Mouse (Mus musculus) midbrain, embryonic 15.5 days (tissue): ENCODE results near the gene Bbc3. TPM values are rescaled to one million over a fixed set of nuclear protein-coding genes. Genes with fewer than 3 reads are reported as not detected.
A peak's percentile ranks its signal among the peaks of the same experiment; 100 is the strongest.
"Not testable (repeated sequence)": the region's sequence is repeated elsewhere in the genome, so short reads cannot be mapped to it uniquely, and the experiment has no call there.

Experiments
- ATAC-seq: fragments of 200-750 bp; cut with Nextera tagmentation; replicated peaks from 2 replicates; pipeline ENCODE4 v1.8.0; 2017; ENCODE audit warnings: moderate TSS enrichment
- H3K27ac ChIP-seq: fragments of 300-500 bp; sonication (generic); 2 replicates; pipeline ENCODE4 v1.5.1; 2015; ENCODE audit warnings: mild to moderate bottlenecking, inconsistent platforms
- H3K27me3 ChIP-seq: fragments of 300-500 bp; sonication (generic); replicated peaks from 2 replicates; pipeline ENCODE4 v1.6.1; 2015; ENCODE audit warnings: inconsistent platforms
- H3K36me3 ChIP-seq: fragments of 300-500 bp; sonication (generic); replicated peaks from 2 replicates; pipeline ENCODE4 v1.6.1; 2015; ENCODE audit warnings: inconsistent platforms
- H3K4me1 ChIP-seq: fragments of 300-500 bp; sonication (generic); 2 replicates; pipeline ENCODE4 v1.6.1; 2015; ENCODE audit warnings: inconsistent platforms
- H3K4me2 ChIP-seq: fragments of 300-500 bp; sonication (generic); 2 replicates; pipeline ENCODE4 v1.6.1; 2015; ENCODE audit warnings: inconsistent platforms, mild to moderate bottlenecking, moderate library complexity
- H3K4me3 ChIP-seq: fragments of 300-500 bp; sonication (generic); 2 replicates; pipeline ENCODE4 v1.5.1; 2015; ENCODE audit warnings: mild to moderate bottlenecking, inconsistent platforms
- H3K9ac ChIP-seq: fragments of 300-500 bp; sonication (generic); 2 replicates; pipeline ENCODE4 v1.6.1; 2015; ENCODE audit warnings: mild to moderate bottlenecking, inconsistent platforms
- H3K9me3 ChIP-seq: fragments of 300-500 bp; sonication (generic); 2 replicates; pipeline ENCODE4 v1.6.1; 2016; ENCODE audit warnings: inconsistent platforms
- WGBS: fragments of 180-500 bp; shearing (Covaris S2); methylation state at CpG from one replicate; pipeline ENCODE4 v1.1.7; 2015; ENCODE audit warnings: mixed read lengths; 5-methylcytosine and 5-hydroxymethylcytosine counted together
- polyA plus RNA-seq: library from polyadenylated mRNA; unstranded; fragments of >200 nt; fragmentation: Nextera tagmentation; extraction: Ambion mirVana; gene quantifications from 2 replicates; pipeline ENCODE4 v1.2.1, GENCODE M21; 2015

Bbc3 gene
- 32.0 and 35.0 TPM in 2 replicates for polyA plus RNA-seq

DNA sequence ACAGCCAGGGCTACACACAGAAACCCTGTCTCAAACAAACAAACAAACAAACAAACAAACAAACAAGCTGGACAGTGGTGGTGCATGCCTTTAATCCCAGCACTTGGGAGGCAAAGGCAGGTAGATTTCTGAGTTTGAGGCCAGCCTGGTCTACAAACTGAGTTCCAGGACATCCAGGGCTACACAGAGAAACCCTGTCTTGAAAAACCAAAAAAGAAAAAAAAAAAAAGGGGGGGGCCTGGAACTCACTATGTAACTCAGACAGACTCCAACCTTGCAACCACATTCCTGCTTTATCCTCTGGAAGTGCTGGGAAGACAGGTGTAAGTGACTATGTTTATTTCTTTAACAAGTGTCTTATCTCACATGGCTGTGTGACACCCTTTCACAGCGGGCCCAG, at the start of gene Bbc3:
Bbc3 (plus strand) TSS at position 301 of the 400 bp plus-strand sequence.
- H3K4me1 ChIP-seq, result peaks cover 44% of the 10 kb centered on the region
- peak within 1 kb of the TSS; percentile 80 for H3K9ac ChIP-seq
- 65% methylated on average over 1 of the region's 1 CpGs for WGBS
- H3K4me2 ChIP-seq, result peak within 1 kb of the TSS; percentile 99
- peak within 1 kb of the TSS; percentile 76 for H3K4me3 ChIP-seq
- not testable (repeated sequence) for H3K9me3 ChIP-seq, ATAC-seq, H3K27me3 ChIP-seq, H3K36me3 ChIP-seq
- H3K27ac ChIP-seq, result peak within 1 kb of the TSS; percentile 96

DNA sequence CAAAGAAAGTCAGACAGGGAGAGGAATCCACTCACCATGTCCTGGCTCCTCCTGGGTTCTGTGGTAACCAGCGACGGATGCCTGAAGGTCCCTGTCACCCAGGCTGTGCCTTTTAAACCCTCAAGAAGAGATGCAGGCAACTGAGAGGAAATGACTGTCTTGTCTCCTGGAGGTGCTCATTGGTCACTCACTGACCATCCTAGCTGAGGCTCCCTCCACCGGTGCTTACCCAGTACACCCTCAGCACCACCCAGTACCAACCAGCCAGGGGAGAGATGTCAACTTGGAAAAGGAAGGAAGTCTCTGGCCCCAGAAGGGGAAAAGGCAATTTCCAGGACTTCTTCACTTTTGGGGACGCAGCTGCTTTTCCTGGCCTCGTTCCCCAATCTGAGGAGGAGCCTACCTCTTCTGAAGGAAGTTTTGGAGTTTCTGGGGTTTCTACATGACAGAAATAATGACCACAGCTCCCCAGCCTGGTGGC, 49.0 kb upstream of the Bbc3 start, which contains the start of gene C5ar1:
C5ar1 (minus strand) TSS at position 431 of the 481 bp plus-strand sequence.
- no peak within 1 kb of the TSS for H3K4me2 ChIP-seq
- no peaks in the 10 kb centered on the region for H3K9me3 ChIP-seq
- H3K27ac ChIP-seq, result no peak within 1 kb of the TSS
- 88% methylated on average over 5 of the region's 5 CpGs for WGBS
- no peaks in the 10 kb centered on the region for H3K4me1 ChIP-seq
- no peak for ATAC-seq
- no peak within 1 kb of the TSS for H3K4me3 ChIP-seq
- no peak within 1 kb of the TSS for H3K9ac ChIP-seq
- no peaks in the 10 kb centered on the region for H3K36me3 ChIP-seq
- no peaks in the 10 kb centered on the region for H3K27me3 ChIP-seq

DNA sequence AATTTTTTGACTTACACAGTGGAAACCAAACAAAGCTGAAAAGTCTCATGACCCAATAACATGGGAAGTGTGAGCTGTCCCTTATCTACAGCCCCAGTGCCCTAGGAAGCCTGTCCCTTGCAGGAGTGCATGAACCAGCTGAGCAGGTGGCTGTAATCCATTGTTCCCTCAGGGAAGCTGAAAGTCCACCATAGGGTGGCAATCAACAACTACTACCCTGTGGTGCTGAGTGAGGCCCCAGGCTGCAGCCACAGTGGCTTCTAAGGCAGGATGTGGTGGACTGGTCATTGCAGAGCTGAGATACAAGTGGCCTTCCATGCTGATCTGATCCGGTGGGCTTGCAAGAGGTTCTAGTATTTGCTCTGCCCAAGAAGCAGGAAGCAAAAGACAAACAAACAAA, 47.1 kb upstream of the Bbc3 start:
- no peaks in the 10 kb centered on the region for H3K27me3 ChIP-seq
- H3K4me3 ChIP-seq, result no peak overlapping the region
- no peaks in the 10 kb centered on the region for H3K9me3 ChIP-seq
- no peaks in the 10 kb centered on the region for H3K36me3 ChIP-seq
- WGBS, result 93% methylated on average over 1 of the region's 1 CpGs
- H3K4me2 ChIP-seq, result no peak overlapping the region
- ATAC-seq, result no peak
- H3K4me1 ChIP-seq, result no peaks in the 10 kb centered on the region
- H3K9ac ChIP-seq, result no peak overlapping the region
- H3K27ac ChIP-seq, result no peak overlapping the region

DNA sequence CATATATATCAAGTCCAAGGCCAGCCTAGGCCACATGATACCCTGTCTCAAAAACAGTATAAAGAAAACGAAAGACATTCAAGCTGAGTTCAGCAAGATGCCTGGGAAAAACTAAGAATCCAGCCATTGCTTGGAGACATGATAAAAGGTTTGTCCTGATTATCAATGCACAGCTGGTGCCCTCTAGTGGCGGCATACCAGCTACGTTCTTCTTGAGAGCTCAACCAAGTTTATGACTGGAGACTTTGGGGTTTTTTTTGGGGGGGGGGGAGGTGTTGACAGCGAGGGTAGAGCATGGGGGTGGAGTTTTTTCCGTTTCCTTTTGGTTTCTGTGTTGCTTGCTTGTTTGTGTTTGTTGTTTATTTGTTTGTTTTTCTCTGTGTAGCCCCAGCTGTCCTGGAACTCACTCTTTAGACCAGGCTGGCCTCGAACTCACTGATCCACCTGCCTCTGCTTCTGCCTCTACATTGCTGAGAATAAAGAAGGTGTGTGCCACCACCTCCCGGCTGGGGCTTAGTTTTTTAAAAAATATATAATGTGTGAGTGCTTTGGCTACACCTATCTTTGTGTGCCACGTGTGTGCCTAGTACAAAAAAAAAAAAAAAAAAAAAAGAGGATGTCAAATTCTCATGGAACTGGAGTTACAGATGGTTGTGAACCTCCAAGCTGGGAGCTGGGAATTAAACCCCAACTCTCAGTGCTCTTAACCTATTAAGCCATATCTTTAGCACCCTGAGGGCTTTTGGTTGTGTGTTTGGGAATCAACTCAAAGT, 45.0 kb upstream of the Bbc3 start:
- H3K27me3 ChIP-seq, result no peaks in the 10 kb centered on the region
- H3K4me2 ChIP-seq, result no peak overlapping the region
- no peak overlapping the region for H3K9ac ChIP-seq
- H3K9me3 ChIP-seq, result no peaks in the 10 kb centered on the region
- H3K4me1 ChIP-seq, result no peaks in the 10 kb centered on the region
- no peak overlapping the region for H3K4me3 ChIP-seq
- WGBS, result 33% methylated on average over 8 of the region's 8 CpGs
- no peak overlapping the region for H3K27ac ChIP-seq
- H3K36me3 ChIP-seq, result no peaks in the 10 kb centered on the region
- ATAC-seq, result no peak

DNA sequence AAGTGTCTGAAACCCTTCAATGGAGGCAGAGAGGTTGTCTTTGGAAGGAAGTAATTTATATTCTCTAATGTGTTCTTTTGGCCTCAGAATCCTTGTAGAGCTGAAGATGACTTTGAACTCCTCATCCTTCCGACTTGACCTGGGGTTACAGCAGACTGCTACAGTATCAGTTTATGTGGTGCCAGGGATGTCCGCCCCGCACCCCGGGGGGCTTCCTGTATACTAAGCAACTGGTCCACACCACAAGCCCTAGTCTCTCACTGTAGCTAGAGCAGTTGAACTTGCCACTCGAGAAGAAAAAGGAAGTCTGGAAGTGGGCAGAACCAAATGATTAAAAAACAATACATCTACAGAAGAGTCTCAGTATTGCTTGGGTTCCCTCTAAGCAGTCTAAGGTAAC, 44.4 kb upstream of the Bbc3 start:
- H3K27me3 ChIP-seq, result no peaks in the 10 kb centered on the region
- WGBS, result 85% methylated on average over 5 of the region's 5 CpGs
- H3K27ac ChIP-seq, result no peak overlapping the region
- H3K4me3 ChIP-seq, result no peak overlapping the region
- no peaks in the 10 kb centered on the region for H3K9me3 ChIP-seq
- no peak overlapping the region for H3K9ac ChIP-seq
- no peaks in the 10 kb centered on the region for H3K4me1 ChIP-seq
- ATAC-seq, result no peak
- no peaks in the 10 kb centered on the region for H3K36me3 ChIP-seq
- H3K4me2 ChIP-seq, result no peak overlapping the region

DNA sequence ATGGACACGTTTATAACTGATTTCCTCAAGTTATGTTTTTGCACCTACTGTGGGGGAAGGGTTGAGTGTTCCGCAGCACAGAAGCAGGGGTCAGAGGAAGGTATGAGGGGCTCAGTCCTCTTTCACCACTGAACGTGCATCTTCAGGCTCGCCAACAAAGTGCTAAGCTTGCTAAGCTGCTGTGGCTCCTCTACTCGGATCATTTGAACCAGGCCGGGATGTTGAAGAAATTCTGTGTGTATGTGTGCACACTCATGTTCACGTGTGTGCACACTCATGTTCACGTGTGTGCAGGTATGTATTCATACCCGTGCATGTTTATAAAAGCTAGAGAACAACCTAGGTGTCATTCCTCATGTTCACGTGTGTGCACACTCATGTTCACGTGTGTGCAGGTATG, 42.3 kb upstream of the Bbc3 start:
- no peak for ATAC-seq
- WGBS, result 87% methylated on average over 11 of the region's 11 CpGs

DNA sequence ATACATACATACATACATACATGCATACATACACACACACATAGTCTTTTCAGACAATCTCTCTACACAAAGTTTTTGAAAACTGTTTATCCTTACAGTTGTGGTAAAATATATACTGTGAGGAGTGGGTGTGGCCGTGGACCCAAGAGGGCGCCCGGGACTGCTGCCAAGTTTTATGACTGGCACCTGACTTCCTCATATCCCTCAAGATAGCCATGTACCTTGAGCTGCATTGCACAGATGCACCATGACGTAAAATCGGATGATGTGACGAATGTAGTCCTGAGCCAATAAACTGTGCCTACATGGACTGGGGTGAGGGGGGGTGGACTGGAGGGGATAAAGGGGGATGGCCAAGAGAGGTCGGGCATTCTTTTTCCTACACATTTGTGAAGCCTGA, 41.6 kb upstream of the Bbc3 start:
- WGBS, result 91% methylated on average over 7 of the region's 7 CpGs
- H3K4me2 ChIP-seq, H3K9me3 ChIP-seq, H3K36me3 ChIP-seq, H3K27me3 ChIP-seq, H3K9ac ChIP-seq, H3K4me3 ChIP-seq, H3K27ac ChIP-seq, ATAC-seq: not testable (repeated sequence)
- peaks cover 17% of the 10 kb centered on the region for H3K4me1 ChIP-seq

More for the DNA sequence above, 42.3 kb upstream of the Bbc3 start:
- no peaks in the 10 kb centered on the region for H3K9me3 ChIP-seq
- no peaks in the 10 kb centered on the region for H3K36me3 ChIP-seq
- no peaks in the 10 kb centered on the region for H3K27me3 ChIP-seq
- H3K27ac ChIP-seq, result no peak overlapping the region
- peaks cover 11% of the 10 kb centered on the region for H3K4me1 ChIP-seq
- no peak overlapping the region for H3K4me2 ChIP-seq
- H3K4me3 ChIP-seq, result no peak overlapping the region
- H3K9ac ChIP-seq, result no peak overlapping the region

DNA sequence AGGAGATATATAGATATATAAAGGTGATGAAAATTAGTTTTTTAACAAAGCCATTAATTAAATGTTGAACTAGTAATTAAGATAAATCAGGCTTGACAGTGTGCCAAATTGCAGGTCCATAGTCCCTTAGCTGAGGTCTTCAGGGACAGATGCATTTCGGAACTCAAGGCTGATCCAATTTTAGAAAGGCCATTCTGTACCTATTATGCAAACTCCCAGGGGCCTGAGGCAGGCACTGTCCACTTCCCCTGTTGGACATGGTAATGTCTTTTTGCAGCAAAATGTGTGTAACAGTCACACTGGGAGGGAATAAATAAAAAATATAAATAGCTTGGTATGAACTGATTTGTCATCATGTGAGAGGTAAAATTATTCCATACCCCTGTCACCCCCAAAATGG, 37.1 kb upstream of the Bbc3 start:
- 47% methylated on average over 1 of the region's 1 CpGs for WGBS
- peak overlapping the region; percentile 68 for H3K4me2 ChIP-seq
- no peak overlapping the region for H3K9ac ChIP-seq
- H3K4me3 ChIP-seq, result no peak overlapping the region
- peaks cover 6% of the 10 kb centered on the region; the same call in 1 of the 2 replicates for H3K36me3 ChIP-seq
- H3K4me1 ChIP-seq, result peaks cover 38% of the 10 kb centered on the region
- H3K9me3 ChIP-seq, result no peaks in the 10 kb centered on the region
- H3K27me3 ChIP-seq, result no peaks in the 10 kb centered on the region
- ATAC-seq, result no peak
- H3K27ac ChIP-seq, result no peak overlapping the region

DNA sequence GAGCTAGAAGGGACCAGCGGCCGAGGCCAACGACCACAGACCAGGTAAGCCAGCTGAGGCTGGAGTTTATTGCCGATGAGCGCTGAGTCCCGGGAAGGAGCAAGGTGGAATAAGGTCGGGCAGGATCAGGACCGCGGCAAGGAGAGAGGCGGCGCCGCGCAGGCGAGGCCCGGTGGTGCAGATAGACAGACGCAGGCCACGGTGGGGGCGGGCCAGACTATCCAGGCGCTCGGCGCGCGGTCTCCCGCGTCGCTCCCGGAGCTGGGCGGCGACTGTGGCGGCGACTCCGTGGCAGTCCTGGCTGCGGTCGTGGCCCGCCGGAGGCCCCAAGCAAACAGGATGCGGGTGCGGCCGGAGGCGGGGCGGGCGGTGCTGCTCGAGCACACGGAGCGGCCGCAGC, 35.5 kb upstream of the Bbc3 start:
- ATAC-seq, result peak; percentile 80
- Histone ChIP-seq H3K4me1 (peaks cover 38% of the 10 kb centered on the region), H3K9me3 (no peaks in the 10 kb centered on the region), H3K4me3 (peak overlapping the region; percentile 86), H3K36me3 (peaks cover 6% of the 10 kb centered on the region; the same call in 1 of the 2 replicates), H3K27ac (peak overlapping the region; percentile 95), H3K27me3 (no peaks in the 10 kb centered on the region), H3K9ac (peak overlapping the region; percentile 82), H3K4me2 (peak overlapping the region; percentile 68)
- WGBS, result under 1% methylated on average over 44 of the region's 46 CpGs

DNA sequence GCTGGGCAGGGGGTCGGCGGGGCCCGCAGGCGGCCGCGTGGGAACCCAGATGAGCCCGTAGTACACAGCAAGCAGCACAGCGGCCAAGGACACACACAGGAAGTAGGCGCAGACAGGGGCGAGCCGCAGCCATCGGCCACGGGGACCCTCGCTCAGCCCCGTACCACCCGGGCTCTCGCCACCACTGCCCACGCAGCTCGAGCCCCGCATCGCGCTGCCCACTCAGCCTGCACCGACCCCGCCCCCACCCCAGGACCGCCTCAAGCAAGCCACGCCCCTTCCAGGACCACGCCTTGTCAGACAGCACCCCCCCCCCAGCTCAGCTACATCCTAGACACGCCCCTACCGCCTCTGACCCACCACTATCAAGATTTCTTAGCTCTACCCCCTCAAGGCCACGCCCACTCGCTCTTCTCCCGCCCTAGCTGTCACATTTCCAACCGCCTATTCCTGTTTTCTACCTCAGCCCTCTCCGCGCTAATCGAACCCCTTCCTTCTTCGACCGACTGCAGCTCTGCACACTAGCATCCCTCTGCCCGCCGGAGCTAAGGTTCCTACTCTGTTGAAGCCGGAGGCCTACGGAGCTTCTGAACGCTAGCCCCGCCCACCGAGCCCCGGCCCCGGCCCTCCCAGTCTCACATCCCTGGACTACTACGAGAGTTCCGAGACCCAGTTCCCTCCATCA, 35.0 kb upstream of the Bbc3 start, which contains the start of gene Inafm1:
Inafm1 (minus strand) TSS at position 537 of the 685 bp plus-strand sequence.
- WGBS, result 1% methylated on average over 48 of the region's 49 CpGs
- Histone ChIP-seq H3K9me3 (no peaks in the 10 kb centered on the region), H3K9ac (peak within 1 kb of the TSS; percentile 82), H3K27ac (peak within 1 kb of the TSS; percentile 95), H3K4me1 (peaks cover 38% of the 10 kb centered on the region), H3K36me3 (peaks cover 12% of the 10 kb centered on the region; the same call in 1 of the 2 replicates), H3K27me3 (no peaks in the 10 kb centered on the region), H3K4me3 (peak within 1 kb of the TSS; percentile 86), H3K4me2 (peak within 1 kb of the TSS; percentile 68)
- peak; percentile 87 for ATAC-seq

DNA sequence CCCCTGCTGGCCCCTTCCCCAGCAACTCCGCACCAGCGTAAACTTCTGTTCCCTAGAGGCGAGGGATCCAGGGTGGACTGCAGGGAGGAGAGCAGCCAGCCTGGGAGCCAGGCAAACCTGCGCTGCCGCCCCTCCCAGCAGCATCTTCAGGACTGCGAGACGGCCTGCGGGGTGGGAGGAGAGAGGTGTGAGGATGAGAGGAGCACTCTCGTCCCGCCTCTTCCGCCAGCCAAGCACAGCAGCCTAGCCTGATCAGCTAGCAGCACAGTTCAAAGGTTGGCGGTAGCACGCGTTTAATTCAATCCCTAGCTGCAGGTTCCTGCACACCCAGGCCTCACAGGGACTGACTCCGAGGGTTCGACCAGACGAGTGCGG, 34.4 kb upstream of the Bbc3 start:
- WGBS, result 0% methylated on average over 18 of the region's 18 CpGs
- peak; percentile 78 for ATAC-seq

More for the DNA sequence above, 34.4 kb upstream of the Bbc3 start:
- peak overlapping the region; percentile 82 for H3K9ac ChIP-seq
- peak overlapping the region; percentile 86 for H3K4me3 ChIP-seq
- H3K27me3 ChIP-seq, result no peaks in the 10 kb centered on the region
- H3K27ac ChIP-seq, result peak overlapping the region; percentile 95
- peak overlapping the region; percentile 68 for H3K4me2 ChIP-seq
- peaks cover 12% of the 10 kb centered on the region; the same call in 1 of the 2 replicates for H3K36me3 ChIP-seq
- no peaks in the 10 kb centered on the region for H3K9me3 ChIP-seq
- peaks cover 38% of the 10 kb centered on the region for H3K4me1 ChIP-seq
